Mouse (Mus musculus): Measurements from ENCODE around the gene Gm45062. TPM values are rescaled to one million over a fixed set of nuclear protein-coding genes. Genes with fewer than 3 reads are reported as not detected.

Gm45062 gene
- polyA plus RNA-seq, 1 experiment from 2014 or later = 9.0 TPM

- Histone ChIP-seq H3K4me3 (no peak overlapping the region), H3K27me3 (ENCODE audit: low read depth, poor library complexity, severe bottlenecking) (no peaks in the 10 kb centered on the region), H3K9me3 (replicated peaks) (0 out of 2 replicates have a peak, but pooled peaks cover 3% of the 10 kb centered on the region), H3K4me1 (no peaks in the 10 kb centered on the region), H3K27ac (replicated peaks) (no peak overlapping the region), H3K36me3 (no peaks in the 10 kb centered on the region)
- WGBS = 83% methylated on average over 9 of the region's 9 CpGs
- no peak for DNase-seq (ENCODE audit: low spot score)
Observed at GRCm38 (mm10) chr6:8336487-8337390, 77.5 kb downstream of the Gm45062 start.

DNA sequence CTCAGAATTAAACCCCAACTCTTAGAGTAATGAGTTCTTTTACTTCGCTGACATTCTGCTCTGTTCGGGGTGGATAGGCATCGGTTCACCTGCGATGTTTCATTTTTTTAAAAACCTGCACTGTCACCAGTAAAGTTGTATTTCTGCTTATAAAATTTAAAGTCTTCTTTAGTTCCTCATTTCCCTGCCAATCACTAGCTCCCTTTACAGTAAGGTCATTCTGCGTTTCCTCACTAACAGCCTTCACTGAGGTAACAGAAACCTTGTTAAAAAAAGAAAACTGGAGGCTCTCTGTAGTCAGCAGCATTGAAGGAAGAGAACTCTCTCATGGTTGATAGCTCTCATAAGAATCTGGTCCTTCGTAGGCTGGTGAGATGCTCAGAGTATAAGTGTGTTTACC lies 80.2 kb downstream of the Gm45062 start:
- WGBS = 92% methylated on average over 6 of the region's 6 CpGs
- Histone ChIP-seq H3K9me3 (replicated peaks) (no peaks in the 10 kb centered on the region), H3K36me3 (no peaks in the 10 kb centered on the region), H3K27ac (replicated peaks) (no peak overlapping the region), H3K4me3 (no peak overlapping the region), H3K4me1 (no peaks in the 10 kb centered on the region), H3K27me3 (ENCODE audit: low read depth, poor library complexity, severe bottlenecking) (no peaks in the 10 kb centered on the region)
- no peak for DNase-seq (ENCODE audit: low spot score)

GRCm38 (mm10) chr6:8343271-8343670 lies 84.0 kb downstream of the Gm45062 start:
- Histone ChIP-seq H3K27ac (replicated peaks) (no peak overlapping the region), H3K27me3 (ENCODE audit: low read depth, poor library complexity, severe bottlenecking) (no peaks in the 10 kb centered on the region), H3K4me1 (no peaks in the 10 kb centered on the region), H3K36me3 (no peaks in the 10 kb centered on the region), H3K4me3 (no peak overlapping the region), H3K9me3 (replicated peaks) (no peaks in the 10 kb centered on the region)
- DNase-seq (ENCODE audit: low spot score) = no peak
- WGBS = 85% methylated on average over 4 of the region's 4 CpGs

- no peak for DNase-seq (ENCODE audit: low spot score)
- Histone ChIP-seq H3K27me3 (ENCODE audit: low read depth, poor library complexity, severe bottlenecking) (no peaks in the 10 kb centered on the region), H3K36me3 (no peaks in the 10 kb centered on the region), H3K9me3 (replicated peaks) (no peaks in the 10 kb centered on the region), H3K27ac (replicated peaks) (no peak overlapping the region), H3K4me1 (peaks cover 3% of the 10 kb centered on the region; the same call in 1 of the 2 replicates), H3K4me3 (no peak overlapping the region)
- WGBS = 77% methylated on average over 5 of the region's 5 CpGs
Observed at GRCm38 (mm10) chr6:8345219-8345856, 86.1 kb downstream of the Gm45062 start.

DNA sequence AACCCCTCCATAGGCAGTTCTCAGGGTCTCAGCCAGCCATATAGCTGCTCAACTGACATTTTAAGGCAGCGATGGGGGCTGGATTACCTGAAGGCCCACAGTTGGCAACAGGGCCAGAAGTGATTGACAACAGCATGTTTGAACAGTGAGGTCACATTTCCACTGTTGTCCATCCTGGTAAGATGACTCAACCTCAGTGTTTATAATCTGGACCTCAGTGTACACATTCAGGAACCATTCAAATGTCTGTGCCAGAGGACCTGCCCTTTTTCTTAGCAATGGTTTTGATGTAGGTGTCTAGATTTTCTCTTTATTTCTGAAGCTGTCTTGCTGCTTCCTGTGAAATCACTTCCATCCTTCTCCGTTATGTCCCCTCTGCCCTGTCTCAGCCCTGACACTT lies 87.9 kb downstream of the Gm45062 start:
- Histone ChIP-seq H3K9me3 (replicated peaks) (no peaks in the 10 kb centered on the region), H3K36me3 (no peaks in the 10 kb centered on the region), H3K27me3 (ENCODE audit: low read depth, poor library complexity, severe bottlenecking) (no peaks in the 10 kb centered on the region), H3K4me1 (peaks cover 3% of the 10 kb centered on the region; the same call in 1 of the 2 replicates), H3K27ac (replicated peaks) (no peak overlapping the region), H3K4me3 (no peak overlapping the region)
- WGBS = 96% methylated on average over 2 of the region's 2 CpGs
- no peak for DNase-seq (ENCODE audit: low spot score)

DNA sequence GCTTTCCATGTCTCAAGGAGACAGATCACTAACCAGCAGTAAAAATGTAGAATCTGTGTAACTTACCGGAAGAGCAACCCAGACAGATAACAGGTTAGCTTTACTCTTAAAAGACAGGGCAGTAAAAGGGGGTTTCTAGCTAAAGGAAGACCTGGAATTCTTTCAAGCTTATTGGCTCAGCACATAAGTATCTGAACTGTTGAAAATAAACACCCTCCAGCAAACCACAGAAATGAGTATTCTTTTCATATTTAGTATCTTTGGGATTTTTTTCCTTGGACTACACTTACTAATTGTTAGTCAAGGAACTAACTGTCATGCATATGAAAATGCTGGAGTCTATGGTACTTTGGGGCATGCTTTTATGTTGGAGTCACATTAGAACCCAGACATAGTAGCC lies 89.1 kb downstream of the Gm45062 start:
- Histone ChIP-seq H3K27ac (replicated peaks) (no peak overlapping the region), H3K9me3 (replicated peaks) (no peaks in the 10 kb centered on the region), H3K27me3 (ENCODE audit: low read depth, poor library complexity, severe bottlenecking) (no peaks in the 10 kb centered on the region), H3K4me3 (no peak overlapping the region), H3K36me3 (no peaks in the 10 kb centered on the region), H3K4me1 (peaks cover 4% of the 10 kb centered on the region)
- WGBS = 87% methylated on average over 1 of the region's 1 CpGs
- DNase-seq (ENCODE audit: low spot score) = no peak

GRCm38 (mm10) chr6:8349060-8349670 lies 89.9 kb downstream of the Gm45062 start:
- WGBS = 80% methylated on average over 2 of the region's 2 CpGs

DNA sequence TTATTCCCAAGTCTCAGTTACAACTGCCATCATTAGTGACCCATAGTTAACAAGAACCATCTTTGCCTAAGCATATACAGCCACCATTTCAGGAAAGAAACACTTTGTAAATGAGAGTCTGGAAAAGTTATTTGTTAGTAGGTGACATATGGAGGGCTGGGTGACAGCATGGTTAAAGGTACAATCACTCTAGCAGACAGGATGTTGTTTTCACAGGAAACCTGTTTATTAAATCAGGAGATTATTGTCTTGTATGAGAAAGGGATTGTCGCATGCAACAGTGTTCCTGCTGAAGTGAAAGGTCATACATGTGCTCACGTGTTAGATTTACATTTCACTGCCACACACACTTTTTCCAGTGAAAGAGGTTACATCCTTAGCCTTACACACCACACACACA lies 92.3 kb downstream of the Gm45062 start:
- H3K27ac ChIP-seq (replicated peaks) = no peak overlapping the region
- DNase-seq (ENCODE audit: low spot score) = no peak
- H3K9me3 ChIP-seq (replicated peaks) = no peaks in the 10 kb centered on the region
- WGBS = 95% methylated on average over 2 of the region's 2 CpGs
- H3K4me1 ChIP-seq = peaks cover 8% of the 10 kb centered on the region
- H3K27me3 ChIP-seq (ENCODE audit: low read depth, poor library complexity, severe bottlenecking) = no peaks in the 10 kb centered on the region
- H3K36me3 ChIP-seq = no peaks in the 10 kb centered on the region
- H3K4me3 ChIP-seq = no peak overlapping the region

More at GRCm38 (mm10) chr6:8349060-8349670, 89.9 kb downstream of the Gm45062 start:
- DNase-seq (ENCODE audit: low spot score) = no peak
- Histone ChIP-seq H3K27me3 (ENCODE audit: low read depth, poor library complexity, severe bottlenecking) (no peaks in the 10 kb centered on the region), H3K36me3 (no peaks in the 10 kb centered on the region), H3K9me3 (replicated peaks) (no peaks in the 10 kb centered on the region), H3K4me3 (no peak overlapping the region), H3K4me1 (peaks cover 8% of the 10 kb centered on the region), H3K27ac (replicated peaks) (no peak overlapping the region)

DNA sequence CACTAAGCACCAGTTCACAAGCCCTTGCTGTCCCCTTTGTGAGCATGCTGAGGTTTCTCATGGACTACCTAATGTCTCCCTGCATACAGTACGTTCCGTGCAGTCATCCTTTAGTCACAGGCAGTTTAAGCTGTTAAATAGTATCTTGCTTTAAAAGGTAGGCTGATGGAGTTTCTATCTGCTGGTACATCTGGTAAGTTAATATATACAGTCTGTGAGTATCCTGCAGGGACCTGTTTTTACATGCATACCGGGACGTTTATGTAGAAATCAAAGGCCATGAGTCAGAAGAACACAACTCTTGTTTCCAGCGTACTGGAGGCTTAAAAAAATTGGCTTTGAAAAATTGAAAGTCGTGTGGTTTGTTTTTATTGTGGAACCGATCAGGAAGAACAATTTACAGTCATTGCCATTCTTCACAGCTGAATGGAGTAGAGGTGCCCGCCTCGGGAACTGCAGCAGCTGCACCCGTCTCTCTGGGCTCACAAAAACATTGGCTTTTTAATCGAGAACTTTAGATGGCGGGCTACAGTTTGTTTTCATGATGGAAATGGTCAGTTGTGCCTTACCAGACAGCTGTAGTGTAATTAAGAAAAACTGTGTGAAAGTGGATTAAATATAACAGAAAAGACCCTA lies 93.4 kb downstream of the Gm45062 start:
- no peaks in the 10 kb centered on the region for H3K9me3 ChIP-seq (replicated peaks)
- no peak overlapping the region for H3K4me3 ChIP-seq
- peaks cover 8% of the 10 kb centered on the region for H3K4me1 ChIP-seq
- no peaks in the 10 kb centered on the region for H3K36me3 ChIP-seq
- no peak overlapping the region for H3K27ac ChIP-seq (replicated peaks)
- DNase-seq (ENCODE audit: low spot score) = no peak
- H3K27me3 ChIP-seq (ENCODE audit: low read depth, poor library complexity, severe bottlenecking) = no peaks in the 10 kb centered on the region
- WGBS = 73% methylated on average over 12 of the region's 12 CpGs

- DNase-seq (ENCODE audit: low spot score) = no peak
- 88% methylated on average over 4 of the region's 4 CpGs for WGBS
- H3K9me3 ChIP-seq (replicated peaks) = no peaks in the 10 kb centered on the region
Observed at GRCm38 (mm10) chr6:8353461-8353860, 94.2 kb downstream of the Gm45062 start.

DNA sequence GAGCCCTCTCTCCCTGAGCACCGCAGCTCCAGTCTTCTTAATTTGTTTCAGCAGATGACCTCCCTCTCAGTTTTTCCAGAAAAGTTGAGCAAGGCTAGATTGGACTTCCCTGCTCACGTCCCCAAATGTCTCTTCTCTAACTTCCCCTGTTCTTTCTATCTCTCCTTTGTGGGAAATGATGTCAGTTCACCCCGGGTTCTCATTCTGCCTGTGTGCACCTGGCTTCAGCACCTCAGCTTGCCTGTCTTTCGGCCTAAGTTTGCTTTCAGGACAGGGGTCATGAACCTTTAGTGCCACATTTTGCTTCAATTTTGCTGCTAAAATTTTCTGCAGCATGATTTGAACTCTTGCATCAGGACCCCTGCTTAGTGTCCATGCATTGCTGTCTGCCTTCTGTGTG lies 95.6 kb downstream of the Gm45062 start:
- 85% methylated on average over 4 of the region's 4 CpGs for WGBS

More at GRCm38 (mm10) chr6:8353461-8353860, 94.2 kb downstream of the Gm45062 start:
- no peak overlapping the region for H3K27ac ChIP-seq (replicated peaks)
- no peaks in the 10 kb centered on the region for H3K27me3 ChIP-seq (ENCODE audit: low read depth, poor library complexity, severe bottlenecking)
- H3K4me3 ChIP-seq = no peak overlapping the region
- H3K4me1 ChIP-seq = peaks cover 8% of the 10 kb centered on the region
- no peaks in the 10 kb centered on the region for H3K36me3 ChIP-seq

DNA sequence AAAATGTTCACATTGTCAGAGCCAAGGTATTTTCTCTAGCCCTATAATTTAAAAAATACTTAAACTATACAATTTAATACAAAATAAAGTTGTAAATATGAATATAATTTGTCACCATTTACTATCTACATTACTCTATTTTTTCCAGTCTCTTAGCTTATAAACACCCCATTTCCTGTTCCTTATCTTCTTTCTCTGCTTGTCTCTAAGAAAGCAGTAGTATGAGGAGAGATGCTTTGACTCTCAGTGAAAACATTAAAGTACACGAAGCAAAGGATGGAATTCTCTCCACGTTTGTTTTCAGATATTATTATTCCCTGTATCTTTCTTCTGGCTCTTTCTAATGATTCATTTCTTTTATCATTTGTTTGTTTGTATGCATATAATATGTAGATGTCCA lies 99.0 kb downstream of the Gm45062 start:
- WGBS = 81% methylated on average over 2 of the region's 2 CpGs
- Histone ChIP-seq H3K4me1 (peaks cover 17% of the 10 kb centered on the region), H3K36me3 (no peaks in the 10 kb centered on the region), H3K27ac (replicated peaks) (no peak overlapping the region), H3K9me3 (replicated peaks) (no peaks in the 10 kb centered on the region), H3K27me3 (ENCODE audit: low read depth, poor library complexity, severe bottlenecking) (no peaks in the 10 kb centered on the region; the same call in 1 of the 2 replicates), H3K4me3 (no peak overlapping the region)
- DNase-seq (ENCODE audit: low spot score) = no peak

More for the DNA sequence above, 95.6 kb downstream of the Gm45062 start:
- no peak overlapping the region for H3K4me3 ChIP-seq
- H3K27me3 ChIP-seq (ENCODE audit: low read depth, poor library complexity, severe bottlenecking) = no peaks in the 10 kb centered on the region
- H3K9me3 ChIP-seq (replicated peaks) = no peaks in the 10 kb centered on the region
- no peak for DNase-seq (ENCODE audit: low spot score)
- H3K36me3 ChIP-seq = no peaks in the 10 kb centered on the region
- peaks cover 17% of the 10 kb centered on the region for H3K4me1 ChIP-seq
- H3K27ac ChIP-seq (replicated peaks) = no peak overlapping the region

Measured in midbrain, embryonic 10.5 days (tissue).